Mouse (Mus musculus): ENCODE data around the gene 4930447C04Rik.

4930447C04Rik gene

GRCm38 (mm10) chr12:72943574-72944110, 3.1 kb upstream of the 4930447C04Rik start:
- no peak for DNase-seq (ENCODE audit: low spot score)

DNA sequence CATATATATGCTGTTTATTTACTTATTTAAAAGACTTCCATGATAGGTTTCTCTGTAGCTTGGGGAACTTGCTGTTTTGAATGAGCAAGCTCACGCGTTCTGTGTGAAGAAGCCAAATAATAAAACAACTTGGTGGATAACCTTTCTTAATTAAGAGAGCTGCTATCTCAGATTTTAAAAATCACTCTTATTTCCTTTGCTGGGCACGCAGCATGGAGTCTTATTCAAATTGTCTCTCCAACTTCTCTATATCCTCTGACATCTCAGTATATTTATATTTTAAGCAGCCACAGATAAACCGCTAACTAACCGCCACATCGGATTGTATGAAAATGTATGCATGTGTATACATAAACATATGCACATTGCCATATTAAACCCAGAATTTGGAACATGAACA, 1.6 kb upstream of the 4930447C04Rik start:
- no peak for DNase-seq (ENCODE audit: low spot score)

DNA sequence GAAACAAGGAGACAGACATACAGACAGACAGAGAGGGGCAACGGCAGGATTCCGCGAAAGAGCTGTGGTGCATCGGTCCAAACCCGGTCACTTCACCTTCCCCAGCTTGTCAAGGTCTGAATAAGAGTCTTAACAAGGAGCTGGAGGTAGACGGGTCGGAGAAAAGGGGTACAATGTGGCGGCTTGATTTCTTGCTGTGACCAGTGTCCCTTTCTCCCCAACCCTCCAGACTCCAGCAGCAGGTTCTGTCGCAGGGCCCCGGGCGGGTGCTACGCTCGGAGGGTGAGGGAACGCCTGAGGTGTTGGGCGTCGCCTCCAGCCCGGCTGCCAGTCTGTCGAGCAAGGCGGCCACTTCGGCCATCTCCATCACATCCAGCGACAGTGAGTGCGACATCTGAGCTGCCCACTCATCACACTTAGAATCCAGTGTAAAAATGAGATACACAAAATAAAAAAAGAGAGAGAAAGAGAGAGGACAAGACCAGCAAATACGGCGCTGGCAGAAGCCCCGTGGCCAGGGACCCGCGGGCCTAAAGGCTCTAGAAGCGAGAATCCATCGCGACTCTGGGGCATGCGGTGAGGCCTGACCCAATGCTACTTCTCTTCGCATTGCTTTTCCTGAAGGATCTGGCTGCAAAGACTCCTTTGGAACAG, 951 bp upstream of the 4930447C04Rik start:
- DNase-seq (ENCODE audit: low spot score) = no peak

- DNase-seq (ENCODE audit: low spot score) = no peak
Measured at GRCm38 (mm10) chr12:72940822-72941397, 336 bp upstream of the 4930447C04Rik start.

DNA sequence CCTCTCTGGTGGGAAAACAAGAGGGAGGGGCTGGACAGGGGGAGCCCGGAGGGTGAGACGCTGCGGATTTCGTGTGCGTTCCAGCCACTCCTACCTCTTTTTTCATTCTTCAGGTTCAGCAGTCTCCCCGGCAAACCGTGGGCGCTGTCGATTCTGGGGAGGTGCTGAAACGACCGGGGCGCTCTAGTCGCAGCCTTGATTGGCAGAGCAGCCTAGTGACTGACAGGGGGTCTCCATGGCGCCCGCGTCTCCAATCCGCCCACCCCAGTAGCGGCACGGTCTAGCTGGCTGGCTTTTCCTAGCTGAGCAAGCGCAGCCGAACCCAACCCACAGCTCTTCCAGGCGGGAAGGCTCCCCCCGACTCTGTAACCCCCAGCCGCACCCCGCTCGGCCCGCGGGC, 958 bp downstream of the 4930447C04Rik start, which contains the start of gene Six6:
TSS of gene Six6 (plus strand) at position 277 of the 400 bp plus-strand sequence.
- no peak for DNase-seq (ENCODE audit: low spot score)

GRCm38 (mm10) chr12:72938600-72939490, 1.7 kb downstream of the 4930447C04Rik start:
- DNase-seq (ENCODE audit: low spot score) = no peak

DNA sequence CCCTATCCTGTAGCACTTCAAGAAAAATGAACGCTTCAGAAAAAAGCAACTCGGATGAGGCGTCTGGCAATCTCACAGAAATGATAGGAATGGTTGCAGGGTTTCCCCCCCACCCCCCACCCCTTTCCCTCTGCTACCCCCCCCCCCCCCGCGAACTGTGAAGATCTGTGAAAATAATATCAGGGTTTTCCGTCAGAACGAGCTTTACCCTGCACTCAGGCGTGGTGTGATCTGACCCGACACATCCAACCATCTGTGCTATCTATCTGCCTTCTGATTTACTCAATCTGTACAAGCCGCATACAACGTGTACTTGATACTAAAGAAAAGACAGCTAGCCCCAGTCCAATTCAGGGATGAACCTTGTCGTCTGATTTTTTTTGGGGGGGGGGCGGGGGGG, 2.4 kb downstream of the 4930447C04Rik start:
- DNase-seq (ENCODE audit: low spot score) = no peak

DNA sequence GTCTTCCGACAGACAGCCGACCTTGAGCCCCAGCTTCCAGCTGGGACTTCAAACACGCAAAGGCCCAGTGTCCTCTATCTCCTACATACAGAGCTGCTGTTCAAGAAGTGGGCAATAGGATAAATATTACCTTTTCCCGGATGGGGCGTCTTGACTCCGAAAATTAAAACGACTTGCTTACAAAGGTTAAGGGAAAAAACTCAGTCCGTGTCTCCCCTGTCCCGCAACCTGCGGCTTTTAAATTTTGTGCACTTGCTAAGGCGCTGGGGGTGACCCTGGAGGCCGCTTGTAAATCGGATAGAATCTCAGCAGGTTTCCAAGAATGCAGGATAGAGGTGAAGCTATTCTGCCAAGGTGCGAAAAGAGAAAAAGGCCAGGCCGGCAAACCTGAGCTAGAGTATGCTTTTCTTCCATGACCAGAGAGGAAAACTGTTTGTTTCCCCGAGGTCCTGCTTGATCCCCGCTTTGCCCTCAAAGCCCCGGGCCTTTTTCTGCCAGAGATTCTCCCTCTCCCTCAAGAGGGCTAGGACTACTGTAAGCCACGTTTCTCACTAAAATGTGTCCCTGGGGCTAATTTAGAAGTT, 2.9 kb downstream of the 4930447C04Rik start:
- DNase-seq (ENCODE audit: low spot score) = no peak

DNA sequence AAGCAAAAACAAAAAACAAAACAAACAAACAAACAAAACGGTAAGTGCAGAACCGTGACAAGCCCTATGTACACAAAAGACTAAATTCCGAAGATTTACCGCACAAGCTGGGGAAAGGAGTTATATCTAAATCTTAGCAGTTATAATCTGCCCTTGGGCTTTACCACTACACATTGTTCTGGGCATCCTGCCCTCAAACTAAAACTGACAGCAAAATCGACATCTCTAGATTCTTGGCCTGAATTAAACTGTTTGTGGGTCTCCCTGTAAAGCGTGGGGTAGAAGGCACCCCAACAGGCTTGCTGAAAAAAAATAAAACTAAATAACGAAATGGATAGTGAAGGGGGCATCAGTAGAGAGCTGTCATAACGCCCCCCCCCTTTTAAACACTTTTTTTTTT, 3.8 kb downstream of the 4930447C04Rik start:
- DNase-seq (ENCODE audit: low spot score) = no peak

DNA sequence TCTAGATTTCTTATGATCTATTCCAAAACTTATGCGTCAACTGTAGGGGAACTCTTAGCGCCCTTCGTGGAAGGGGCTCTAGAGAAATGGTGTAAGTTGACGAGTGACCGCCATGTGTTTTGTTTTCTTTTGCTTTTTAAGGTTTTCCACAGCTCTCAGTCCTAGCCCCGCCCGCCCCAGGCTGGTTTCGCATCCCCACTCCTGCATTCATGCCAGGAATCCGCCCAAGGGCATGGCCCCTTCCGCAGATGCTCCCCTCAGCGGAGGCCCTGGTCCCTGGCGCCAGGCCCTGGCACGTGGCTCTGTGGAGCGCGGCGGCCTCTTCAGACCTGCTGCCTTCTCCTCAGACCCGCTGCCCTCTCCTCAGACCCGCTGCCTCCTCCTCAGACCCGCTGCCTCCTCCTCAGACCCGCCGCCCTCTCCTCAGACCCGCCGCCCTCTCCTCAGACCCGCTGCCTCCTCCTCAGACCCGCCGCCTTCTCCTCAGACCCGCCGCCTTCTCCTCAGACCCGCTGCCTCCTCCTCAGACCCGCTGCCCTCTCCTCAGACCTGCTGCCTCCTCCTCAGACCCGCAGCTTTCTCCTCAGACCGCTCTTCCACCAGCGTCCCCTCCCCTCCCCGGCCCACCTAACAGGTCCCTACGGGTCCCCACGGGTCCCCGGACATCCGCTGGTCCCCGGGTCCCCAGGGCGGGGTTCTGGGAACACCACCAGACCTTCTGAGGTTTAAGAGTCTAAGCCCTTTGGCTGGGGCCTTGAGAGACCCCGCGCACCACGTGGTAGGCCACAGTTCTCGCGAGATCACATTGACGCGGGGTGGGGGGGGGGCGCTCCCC, 23.2 kb downstream of the 4930447C04Rik start:
- no peak for DNase-seq (ENCODE audit: low spot score)

GRCm38 (mm10) chr12:72854377-72855032, 86.1 kb downstream of the 4930447C04Rik start:
- DNase-seq (ENCODE audit: low spot score) = no peak

DNA sequence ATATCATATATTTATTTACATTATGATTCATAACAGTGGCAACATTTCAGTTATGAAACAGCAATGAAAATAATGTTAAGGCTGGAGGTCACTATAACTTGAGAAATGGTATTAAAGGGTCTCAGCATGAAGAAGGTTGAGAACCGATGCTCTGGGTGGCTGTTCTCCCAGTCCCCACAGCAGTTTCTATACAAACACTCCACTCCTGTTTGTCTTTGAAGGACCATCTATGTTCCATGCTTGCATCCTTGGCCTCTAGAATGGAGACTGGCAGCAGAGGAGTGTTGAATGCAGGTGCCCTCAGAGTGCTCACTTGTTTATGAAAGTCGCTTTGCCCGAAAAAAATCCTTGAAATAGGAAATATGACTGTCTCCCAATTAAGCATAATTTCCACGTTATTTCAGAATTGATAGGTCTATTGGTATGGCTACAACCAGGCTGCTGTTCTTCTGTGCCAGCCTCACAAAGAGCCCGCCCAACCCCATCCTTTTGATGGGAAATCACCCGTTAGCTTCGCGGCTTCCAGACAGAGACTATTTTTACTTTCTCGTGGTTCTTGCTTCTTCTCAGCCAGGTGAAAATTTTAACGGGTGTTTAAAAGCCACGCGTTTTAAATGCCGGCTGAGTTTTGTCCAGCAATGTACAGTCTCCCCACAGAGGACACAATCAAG, 87.0 kb downstream of the 4930447C04Rik start:
- no peak for DNase-seq (ENCODE audit: low spot score)

- no peak for DNase-seq (ENCODE audit: low spot score)
Measured at GRCm38 (mm10) chr12:72852264-72852663, 88.3 kb downstream of the 4930447C04Rik start.

GRCm38 (mm10) chr12:72850146-72850545, 90.4 kb downstream of the 4930447C04Rik start:
- DNase-seq (ENCODE audit: low spot score) = no peak

DNA sequence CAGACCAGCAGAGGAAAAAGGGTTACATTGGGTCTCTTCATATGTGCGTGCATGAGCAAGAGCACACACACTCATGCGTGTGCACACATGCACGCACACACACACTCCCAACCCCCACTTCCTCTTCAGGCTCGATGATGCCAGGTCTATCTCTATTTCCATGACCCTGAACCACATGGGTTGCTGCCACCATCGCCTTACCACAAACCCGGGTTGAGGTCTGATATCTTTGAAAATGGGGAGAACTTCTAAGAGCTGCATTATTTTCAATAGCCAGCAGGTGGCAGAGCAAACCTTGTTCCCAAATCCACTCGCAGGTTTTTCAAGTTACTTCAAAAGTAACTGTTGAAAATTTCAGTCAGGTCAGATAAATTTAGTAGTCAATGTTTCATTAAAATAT, 92.8 kb downstream of the 4930447C04Rik start:
- DNase-seq (ENCODE audit: low spot score) = peak; percentile 25

DNA sequence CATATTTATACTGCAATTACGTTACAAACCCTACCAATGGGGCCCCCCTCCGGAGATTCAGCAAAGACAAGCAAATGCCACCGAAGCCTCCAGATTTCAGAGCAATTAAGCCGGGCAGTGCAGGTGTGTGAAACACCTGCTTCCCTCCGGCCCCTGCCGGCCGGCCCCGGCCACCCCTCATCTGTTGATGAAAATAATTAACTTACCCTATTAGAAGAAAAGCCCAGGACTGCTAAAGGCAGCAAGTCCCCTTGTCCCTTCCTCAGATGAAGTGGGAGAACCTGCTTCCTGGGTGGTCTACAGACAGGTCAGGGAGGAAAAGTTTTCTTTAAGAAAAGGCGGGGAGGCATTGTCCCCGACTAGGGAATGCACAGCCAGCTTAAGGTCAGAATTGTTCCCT, 94.6 kb downstream of the 4930447C04Rik start:
- no peak for DNase-seq (ENCODE audit: low spot score)

DNA sequence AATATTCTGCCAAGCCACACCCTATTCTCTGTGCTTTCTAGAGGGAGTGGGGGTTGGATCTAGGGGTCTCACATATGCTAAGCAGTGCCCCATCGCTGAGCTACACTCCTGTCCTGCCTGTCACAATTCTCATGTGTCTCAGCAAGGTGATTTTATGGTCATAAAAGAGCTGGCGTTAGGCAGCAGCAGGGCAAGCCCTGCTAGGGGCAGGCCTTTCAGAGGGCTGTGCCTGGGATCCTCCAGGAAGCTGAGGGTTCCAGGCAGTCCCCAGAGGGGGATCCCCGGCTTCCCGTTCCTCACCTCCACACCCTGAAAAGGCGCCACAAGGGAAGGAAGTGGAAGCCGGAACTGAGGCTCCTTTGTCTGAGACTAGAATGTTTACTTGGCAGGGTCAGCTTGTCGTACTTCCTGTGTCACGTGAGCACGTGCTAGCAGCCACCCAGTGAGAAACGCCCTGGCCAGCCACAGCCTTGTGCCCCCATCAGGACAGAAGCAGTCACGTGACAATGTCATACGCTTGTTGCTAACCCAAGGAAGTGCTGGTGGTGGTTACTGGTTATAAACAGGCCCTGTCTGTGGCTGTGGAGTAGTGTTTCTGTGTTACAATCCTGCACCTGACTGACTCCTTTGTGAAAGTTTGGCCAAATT, 96.5 kb downstream of the 4930447C04Rik start:
- DNase-seq (ENCODE audit: low spot score) = peak; percentile 93

DNA sequence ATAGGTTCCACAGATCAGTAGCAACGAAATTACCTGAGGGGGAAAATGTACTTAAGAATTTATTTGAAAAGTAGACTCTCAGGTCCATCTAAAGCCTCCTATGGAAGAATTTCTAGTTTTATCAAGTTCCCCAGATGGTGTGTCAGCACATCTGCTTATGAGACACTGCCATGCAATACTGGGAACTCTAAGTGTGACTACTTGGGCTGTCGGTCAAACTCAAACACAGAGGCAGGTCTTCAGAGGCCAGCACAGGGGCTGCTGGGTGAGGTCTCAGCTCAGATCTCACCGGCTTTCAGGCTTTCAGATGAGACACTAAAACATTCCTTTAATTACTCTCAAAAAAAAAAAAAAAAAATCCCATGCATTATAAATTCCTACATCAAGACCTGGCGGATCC, 97.0 kb downstream of the 4930447C04Rik start:
- DNase-seq (ENCODE audit: low spot score) = no peak

DNA sequence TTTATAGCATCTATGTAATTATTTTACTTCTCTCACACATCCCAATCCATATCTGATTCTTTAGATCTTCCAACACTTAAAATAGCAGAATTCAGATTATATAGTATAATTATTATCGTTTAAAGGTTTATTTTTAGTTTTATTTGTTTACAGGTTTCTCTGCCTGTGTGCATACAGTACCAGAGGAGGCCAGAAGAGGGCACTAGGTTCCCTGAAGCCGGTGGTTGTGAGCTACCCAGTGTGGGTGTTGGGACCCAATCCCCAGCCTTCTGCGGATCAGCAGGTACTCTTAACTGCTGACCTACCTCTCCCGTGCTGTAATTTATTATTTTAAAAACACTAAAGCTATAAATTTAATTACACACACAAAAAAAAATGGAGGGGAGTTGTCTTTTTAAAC, 97.4 kb downstream of the 4930447C04Rik start:
- no peak for DNase-seq (ENCODE audit: low spot score)

GRCm38 (mm10) chr12:72841500-72841899, 99.1 kb downstream of the 4930447C04Rik start:
- DNase-seq (ENCODE audit: low spot score) = no peak
